Mouse (Mus musculus) erythroblast, embryonic 14.5 days (primary cell): Measurements from ENCODE around the gene Lrrc32.

Experiments
- GATA1 ChIP-seq: IDR thresholded peaks from 2 replicates; pipeline ENCODE4 v1.6.1; 2012; ENCODE audit warnings: low read length, inconsistent platforms, mixed read lengths
- TAL1 ChIP-seq: IDR thresholded peaks from 3 replicates; pipeline ENCODE4 v1.6.1; 2012; ENCODE audit warnings: low read length, inconsistent platforms, mixed read lengths

DNA sequence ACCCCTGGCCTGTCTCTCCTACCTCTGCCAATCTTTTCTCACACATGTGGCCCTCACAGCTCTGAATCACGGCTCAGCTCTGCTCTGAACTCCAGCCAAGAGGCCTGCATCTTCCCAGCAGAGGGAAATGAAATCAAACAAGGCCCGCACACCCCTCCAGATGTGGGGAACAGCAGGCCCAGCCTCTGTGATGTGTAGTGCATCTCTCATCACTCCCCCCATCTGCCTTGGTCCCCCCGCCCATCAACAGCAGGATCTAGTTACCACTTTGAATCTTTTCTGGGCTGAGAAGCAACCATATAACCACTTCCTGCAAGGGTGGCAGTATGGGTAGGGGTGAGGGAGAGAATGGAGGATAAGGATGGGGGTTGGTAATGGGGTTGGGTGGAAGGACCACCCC is 20.0 kb upstream of the Lrrc32 start:
- TF ChIP-seq TAL1 (no peak), GATA1 (no peak)
